8 mouse cellular contexts compared by ENCODE assay signal in genomic region chr5:148342061-148342741, GRCm38 (mm10). TPM values are rescaled to one million over a fixed set of nuclear protein-coding genes. Genes with fewer than 3 reads are reported as not detected.
A peak's percentile ranks its signal among the peaks of the same experiment; 100 is the strongest.
DNase-seq lines count a peak whose midpoint lies in the region; ATAC-seq lines count a peak whose summit lies in the region.

No protein-coding gene starts in this region.

- intact Hi-C loops in left cerebral cortex, postnatal 4 days (cut with DNase I) = loop anchor here (5.0 kb wide), 1 partner anchor 445 kb away; no protein-coding TSS in a partner anchor

- peak overlapping the region; percentile 44; the same call in 1 of the 2 replicates for H3K27ac ChIP-seq in embryonic facial prominence, embryonic 14.5 days (replicated peaks; ENCODE audit: low read depth, low read length)

- H3K9me3 ChIP-seq in embryonic facial prominence, embryonic 14.5 days (ENCODE audit: control insufficient read depth, low read length) = no peaks in the 10 kb centered on the region

- H3K4me3 ChIP-seq in embryonic facial prominence, embryonic 14.5 days (ENCODE audit: low read depth, low read length) = no peak overlapping the region; the same call in 1 of the 2 replicates

- ATAC-seq in embryonic facial prominence, embryonic 14.5 days (ENCODE audit: low read depth) = peak; percentile 56

- 35% methylated on average over 24 of the region's 26 CpGs for WGBS in embryonic facial prominence, embryonic 14.5 days

- no peaks in the 10 kb centered on the region for H3K27me3 ChIP-seq in embryonic facial prominence, embryonic 14.5 days (replicated peaks; ENCODE audit: control insufficient read depth, insufficient read depth, low read length)
- no peaks in the 10 kb centered on the region for H3K27me3 ChIP-seq in splenic B cell, adult 2 months (ENCODE audit: control insufficient read depth, insufficient read depth, low read length, poor library complexity, severe bottlenecking)

- no peaks in the 10 kb centered on the region; the same call in 1 of the 2 replicates for H3K4me1 ChIP-seq in embryonic facial prominence, embryonic 14.5 days (ENCODE audit: control insufficient read depth, insufficient read depth, low read length)

- H3K4me2 ChIP-seq in embryonic facial prominence, embryonic 14.5 days (ENCODE audit: low read depth, low read length) = peak overlapping the region; percentile 45

- peaks cover 10% of the 10 kb centered on the region; the same call in 1 of the 2 replicates for H3K36me3 ChIP-seq in embryonic facial prominence, embryonic 14.5 days (ENCODE audit: control insufficient read depth, insufficient read depth, low read length)
- H3K36me3 ChIP-seq in splenic B cell, adult 2 months (ENCODE audit: control insufficient read depth, insufficient read depth, low read length, poor library complexity, severe bottlenecking) = peaks cover 2% of the 10 kb centered on the region; the same call in 1 of the 2 replicates

- peak; percentile 34 for DNase-seq in left cerebral cortex, adult 11 months (ENCODE audit: low spot score)
- no peak for DNase-seq in left cerebral cortex, postnatal 4 days
- peak; percentile 45 for DNase-seq in embryonic facial prominence, embryonic 14.5 days (ENCODE audit: low spot score)
- DNase-seq in heart, postnatal 4 days = peak; percentile 73
- DNase-seq in layer of hippocampus, adult 9-11 months = peak; percentile 59
- peak; percentile 53 for DNase-seq in lung, postnatal 25 days (ENCODE audit: low spot score)
- DNase-seq in splenic B cell, adult 2 months (ENCODE audit: low read depth, low spot score) = peak; percentile 15
- no peak for DNase-seq in cerebellum, adult 9-10 months

- peak overlapping the region; percentile 27; the same call in 1 of the 2 replicates for H3K9ac ChIP-seq in embryonic facial prominence, embryonic 14.5 days (ENCODE audit: low read depth, low read length)

RNA-seq across cellular contexts. Expression of gene Slc7a1, which starts 57.5 kb away (rescaled TPM):
- 10 to 100 TPM; 78.1 to 82.9 TPM for total RNA-seq in left cerebral cortex, postnatal 4 days (2021)
- 22.5 and 22.6 TPM in 2 replicates for polyA plus RNA-seq in embryonic facial prominence, embryonic 14.5 days (2014; fragmentation: Nextera tagmentation; extraction: Ambion mirVana)
- total RNA-seq in heart, postnatal 4 days (2021) = 10 to 100 TPM; 32.6 to 34.6 TPM

Comparison
In these comparisons a context has a peak if more than half of its experiments do, and no peak if none do; other contexts are left out.
1. DNase-seq: peak in left cerebral cortex, adult 11 months (single experiment), embryonic facial prominence, embryonic 14.5 days (single experiment), heart, postnatal 4 days (single experiment), layer of hippocampus, adult 9-11 months (single experiment), lung, postnatal 25 days (single experiment) and splenic B cell, adult 2 months (single experiment); none in left cerebral cortex, postnatal 4 days (single experiment) and cerebellum, adult 9-10 months (single experiment).